In the genomic region with DNA sequence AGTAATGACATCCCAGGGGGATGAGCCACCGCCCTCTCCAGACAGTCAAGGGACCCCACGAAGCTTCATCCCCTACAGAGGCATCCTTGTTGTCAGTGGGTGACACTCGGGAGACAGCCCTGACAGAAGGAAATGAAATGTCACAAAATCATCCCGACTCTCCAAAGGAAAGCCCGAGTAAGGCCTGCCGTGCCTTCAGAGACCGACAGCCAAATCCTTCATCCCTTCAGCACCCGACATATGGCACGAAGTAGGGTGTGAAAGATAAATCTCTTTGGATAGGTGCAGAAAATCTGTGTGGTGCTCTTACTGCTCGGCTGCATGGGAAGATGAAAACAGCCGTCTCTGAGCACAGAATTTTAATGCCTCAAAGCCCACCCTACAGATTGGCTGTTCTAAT, we compare ENCODE assay signal across 24 mouse cellular contexts.
A peak's percentile ranks its signal among the peaks of the same experiment; 100 is the strongest.
DNase-seq lines count a peak whose midpoint lies in the region; ATAC-seq and TF ChIP-seq lines count a peak whose summit lies in the region.
"Had no signal": no experiment of that assay in that cellular context is flagged by ENCODE, and none has a peak within 500 bp of the region (broad histone marks: within the 10 kb centered on the region; RNA-seq: fewer than 3 reads in every experiment).

No protein-coding gene starts in this region.

- ATAC-seq in forebrain, embryonic 12.5 days (ENCODE audit: low FRiP score): no peak
- no peak for ATAC-seq in forebrain, embryonic 11.5 days (replicated peaks; ENCODE audit: low FRiP score)
- ATAC-seq: intestine, postnatal 0 days; lung, postnatal 0 days; midbrain, embryonic 16.5 days had no signal

- no peak overlapping the region for H3K9ac ChIP-seq in forebrain, embryonic 12.5 days
- no peak overlapping the region for H3K9ac ChIP-seq in forebrain, embryonic 11.5 days (ENCODE audit: low read length)
- H3K9ac ChIP-seq: embryonic facial prominence, embryonic 15.5 days; liver, embryonic 15.5 days; neural tube, embryonic 13.5 days had no signal

- H3K36me3 ChIP-seq in forebrain, embryonic 12.5 days (replicated peaks): no peaks in the 10 kb centered on the region
- H3K36me3 ChIP-seq in forebrain, embryonic 11.5 days (ENCODE audit: control insufficient read depth, insufficient read depth, low read length): no peaks in the 10 kb centered on the region
- H3K36me3 ChIP-seq: embryonic facial prominence, embryonic 15.5 days; heart, embryonic 10.5 days; liver, embryonic 15.5 days; midbrain, embryonic 10.5 days; neural tube, embryonic 13.5 days had no signal

- TF ChIP-seq POLR2A in brain, embryonic 14.5 days (IDR thresholded peaks at IDR 0.05; ENCODE audit: borderline replicate concordance, extremely low read depth, insufficient read depth, insufficient read length, poor library complexity, severe bottlenecking): no peak

- no peak overlapping the region for H3K4me2 ChIP-seq in forebrain, embryonic 12.5 days
- H3K4me2 ChIP-seq in forebrain, embryonic 11.5 days (ENCODE audit: low read depth, low read length, severe bottlenecking): no peak overlapping the region
- H3K4me2 ChIP-seq: embryonic facial prominence, embryonic 15.5 days; liver, embryonic 15.5 days; neural tube, embryonic 13.5 days had no signal

- peaks cover 11% of the 10 kb centered on the region; the same call in 1 of the 2 replicates for H3K4me1 ChIP-seq in forebrain, embryonic 12.5 days
- H3K4me1 ChIP-seq in forebrain, embryonic 11.5 days (replicated peaks; ENCODE audit: control insufficient read depth, insufficient read depth, low read length): no peaks in the 10 kb centered on the region
- H3K4me1 ChIP-seq: embryonic facial prominence, embryonic 15.5 days; liver, embryonic 15.5 days had no signal

- no peak for DNase-seq in forebrain, embryonic 11.5 days (ENCODE audit: low spot score)
- peak; percentile 17 for DNase-seq in left cerebral cortex, adult 11 months (ENCODE audit: low spot score)
- no peak for DNase-seq in left cerebral cortex, postnatal 10 days (ENCODE audit: extremely low spot score in 1 of 2, low spot score in 2 of 2)
- DNase-seq in brain, embryonic 14.5 days (ENCODE audit: low read depth): peak; percentile 76
- DNase-seq in cerebellum, postnatal 25 days: peak; percentile 49 to 64
- no peak for DNase-seq in layer of hippocampus, postnatal 25 days (ENCODE audit: extremely low spot score in 1 of 2, low spot score in 1 of 2)
- DNase-seq in adrenal gland, adult (ENCODE audit: inconsistent age in 2 of 2, low spot score in 1 of 2): no peak
- DNase-seq: adrenal gland, postnatal 36 days; heart, postnatal 4 days; kidney, postnatal 25 days; layer of hippocampus, postnatal 36 days; left cerebral cortex, postnatal 4 days; liver had no signal

- no peaks in the 10 kb centered on the region for H3K9me3 ChIP-seq in forebrain, embryonic 12.5 days
- H3K9me3 ChIP-seq in forebrain, embryonic 11.5 days (ENCODE audit: control insufficient read depth, low read length): no peaks in the 10 kb centered on the region
- H3K9me3 ChIP-seq: embryonic facial prominence, embryonic 15.5 days; heart, embryonic 10.5 days; liver, embryonic 15.5 days; midbrain, embryonic 10.5 days; neural tube, embryonic 13.5 days had no signal

- H3K4me3 ChIP-seq in forebrain, embryonic 12.5 days (replicated peaks): no peak overlapping the region
- no peak overlapping the region for H3K4me3 ChIP-seq in forebrain, embryonic 11.5 days (ENCODE audit: low read depth, low read length)
- H3K4me3 ChIP-seq: embryonic facial prominence, embryonic 15.5 days; heart, embryonic 10.5 days; layer of hippocampus, adult 2 months; liver, embryonic 15.5 days; midbrain, embryonic 10.5 days; myocyte; neural tube, embryonic 13.5 days had no signal

- H3K27ac ChIP-seq in forebrain, embryonic 12.5 days: peak overlapping the region; percentile 42; the same call in 1 of the 2 replicates
- no peak overlapping the region for H3K27ac ChIP-seq in forebrain, embryonic 11.5 days (ENCODE audit: low read depth, low read length)
- H3K27ac ChIP-seq: embryonic facial prominence, embryonic 15.5 days; heart, embryonic 10.5 days; layer of hippocampus, adult 2 months; liver, embryonic 15.5 days; midbrain, embryonic 10.5 days; neural tube, embryonic 13.5 days had no signal

- intact Hi-C loops in left cerebral cortex, postnatal 10 days (cut with DNase I): no loop called here

- no peak for TF ChIP-seq CTCF in brain, embryonic 14.5 days (IDR thresholded peaks at IDR 0.05; ENCODE audit: borderline replicate concordance, extremely low read depth, insufficient read depth, insufficient read length)

- 81% methylated on average over 11 of the region's 11 CpGs for WGBS in forebrain, embryonic 12.5 days
- WGBS in forebrain, embryonic 11.5 days: 80% methylated on average over 11 of the region's 11 CpGs

- no peaks in the 10 kb centered on the region for H3K27me3 ChIP-seq in forebrain, embryonic 12.5 days
- no peaks in the 10 kb centered on the region for H3K27me3 ChIP-seq in forebrain, embryonic 11.5 days (ENCODE audit: control insufficient read depth, insufficient read depth, low read length)
- H3K27me3 ChIP-seq: embryonic facial prominence, embryonic 15.5 days; liver, embryonic 15.5 days; neural tube, embryonic 13.5 days had no signal

Comparison
In these comparisons a context has a peak if more than half of its experiments do, and no peak if none do; other contexts are left out.
1. DNase-seq: peak in left cerebral cortex, adult 11 months (single experiment), brain, embryonic 14.5 days (single experiment) and cerebellum, postnatal 25 days (2 of 2); none in forebrain, embryonic 11.5 days (single experiment), left cerebral cortex, postnatal 10 days (0 of 2), layer of hippocampus, postnatal 25 days (0 of 2) and adrenal gland, adult (0 of 2).